Mouse (Mus musculus): Measurements from ENCODE around the gene Scn2a. TPM values are rescaled to one million over a fixed set of nuclear protein-coding genes. Genes with fewer than 3 reads are reported as not detected.
"Not testable (repeated sequence)": the region's sequence is repeated elsewhere in the genome, so short reads cannot be mapped to it uniquely, and the experiment has no call there.

Scn2a gene
- polyA plus RNA-seq, 1 experiment from 2014 or later, result 6.4 TPM

GRCm38 (mm10) chr2:65782442-65782841 lies 161.9 kb downstream of the Scn2a start:
- WGBS, result 80% methylated on average over 7 of the region's 7 CpGs
- Histone ChIP-seq H3K9ac (ENCODE audit: low read length) (no peak overlapping the region), H3K36me3 (ENCODE audit: control insufficient read depth, insufficient read depth, low read length) (no peaks in the 10 kb centered on the region), H3K27ac (ENCODE audit: low read depth, low read length) (no peak overlapping the region), H3K4me1 (replicated peaks; ENCODE audit: control insufficient read depth, insufficient read depth, low read length) (no peaks in the 10 kb centered on the region), H3K4me3 (ENCODE audit: low read depth, low read length) (no peak overlapping the region), H3K4me2 (ENCODE audit: low read depth, low read length, severe bottlenecking) (no peak overlapping the region), H3K27me3 (ENCODE audit: control insufficient read depth, insufficient read depth, low read length) (no peaks in the 10 kb centered on the region), H3K9me3 (ENCODE audit: control insufficient read depth, low read length) (no peaks in the 10 kb centered on the region)
- ATAC-seq (replicated peaks; ENCODE audit: low FRiP score), result no peak
- no peak for DNase-seq (ENCODE audit: low spot score)

- no peak overlapping the region for H3K4me3 ChIP-seq (ENCODE audit: low read depth, low read length)
- H3K27me3 ChIP-seq (ENCODE audit: control insufficient read depth, insufficient read depth, low read length), result no peaks in the 10 kb centered on the region
- no peak overlapping the region for H3K4me2 ChIP-seq (ENCODE audit: low read depth, low read length, severe bottlenecking)
- DNase-seq (ENCODE audit: low spot score) (no peak), ATAC-seq (replicated peaks; ENCODE audit: low FRiP score) (no peak)
- H3K9ac ChIP-seq (ENCODE audit: low read length), result no peak overlapping the region
- H3K27ac ChIP-seq (ENCODE audit: low read depth, low read length), result no peak overlapping the region
- WGBS, result 81% methylated on average over 2 of the region's 2 CpGs
- H3K36me3 ChIP-seq (ENCODE audit: control insufficient read depth, insufficient read depth, low read length), result no peaks in the 10 kb centered on the region
- H3K4me1 ChIP-seq (replicated peaks; ENCODE audit: control insufficient read depth, insufficient read depth, low read length), result no peaks in the 10 kb centered on the region
- H3K9me3 ChIP-seq (ENCODE audit: control insufficient read depth, low read length), result no peaks in the 10 kb centered on the region
Observed at GRCm38 (mm10) chr2:65783392-65783791, 162.8 kb downstream of the Scn2a start.

GRCm38 (mm10) chr2:65792516-65792915 lies 171.9 kb downstream of the Scn2a start:
- no peaks in the 10 kb centered on the region for H3K27me3 ChIP-seq (ENCODE audit: control insufficient read depth, insufficient read depth, low read length)
- no peak overlapping the region for H3K9ac ChIP-seq (ENCODE audit: low read length)
- H3K4me2 ChIP-seq (ENCODE audit: low read depth, low read length, severe bottlenecking), result no peak overlapping the region
- DNase-seq (ENCODE audit: low spot score) (no peak), ATAC-seq (replicated peaks; ENCODE audit: low FRiP score) (no peak)
- no peak overlapping the region for H3K27ac ChIP-seq (ENCODE audit: low read depth, low read length)
- no peaks in the 10 kb centered on the region for H3K36me3 ChIP-seq (ENCODE audit: control insufficient read depth, insufficient read depth, low read length)
- H3K4me1 ChIP-seq (replicated peaks; ENCODE audit: control insufficient read depth, insufficient read depth, low read length), result no peaks in the 10 kb centered on the region
- 34% methylated on average over 3 of the region's 3 CpGs for WGBS
- no peaks in the 10 kb centered on the region; the same call in 1 of the 2 replicates for H3K9me3 ChIP-seq (ENCODE audit: control insufficient read depth, low read length)
- H3K4me3 ChIP-seq (ENCODE audit: low read depth, low read length), result no peak overlapping the region

GRCm38 (mm10) chr2:65793593-65793992 lies 173.0 kb downstream of the Scn2a start:
- 93% methylated on average over 2 of the region's 2 CpGs for WGBS
- Histone ChIP-seq H3K27me3 (ENCODE audit: control insufficient read depth, insufficient read depth, low read length) (no peaks in the 10 kb centered on the region), H3K27ac (ENCODE audit: low read depth, low read length) (no peak overlapping the region), H3K4me1 (replicated peaks; ENCODE audit: control insufficient read depth, insufficient read depth, low read length) (no peaks in the 10 kb centered on the region), H3K4me2 (ENCODE audit: low read depth, low read length, severe bottlenecking) (no peak overlapping the region), H3K4me3 (ENCODE audit: low read depth, low read length) (no peak overlapping the region), H3K36me3 (ENCODE audit: control insufficient read depth, insufficient read depth, low read length) (no peaks in the 10 kb centered on the region), H3K9me3 (ENCODE audit: control insufficient read depth, low read length) (no peaks in the 10 kb centered on the region; the same call in 1 of the 2 replicates), H3K9ac (ENCODE audit: low read length) (no peak overlapping the region)
- DNase-seq (ENCODE audit: low spot score) (no peak), ATAC-seq (replicated peaks; ENCODE audit: low FRiP score) (no peak)

- Histone ChIP-seq H3K9ac (ENCODE audit: low read length) (no peak overlapping the region), H3K4me1 (replicated peaks; ENCODE audit: control insufficient read depth, insufficient read depth, low read length) (no peaks in the 10 kb centered on the region), H3K4me2 (ENCODE audit: low read depth, low read length, severe bottlenecking) (no peak overlapping the region), H3K9me3 (ENCODE audit: control insufficient read depth, low read length) (no peaks in the 10 kb centered on the region; the same call in 1 of the 2 replicates), H3K27me3 (ENCODE audit: control insufficient read depth, insufficient read depth, low read length) (no peaks in the 10 kb centered on the region), H3K27ac (ENCODE audit: low read depth, low read length) (no peak overlapping the region), H3K4me3 (ENCODE audit: low read depth, low read length) (no peak overlapping the region), H3K36me3 (ENCODE audit: control insufficient read depth, insufficient read depth, low read length) (no peaks in the 10 kb centered on the region)
- no peak for DNase-seq (ENCODE audit: low spot score)
- WGBS, result 92% methylated on average over 1 of the region's 1 CpGs
- ATAC-seq (replicated peaks; ENCODE audit: low FRiP score), result no peak
Observed at GRCm38 (mm10) chr2:65801054-65801709, 180.6 kb downstream of the Scn2a start.

- Histone ChIP-seq H3K4me1 (replicated peaks; ENCODE audit: control insufficient read depth, insufficient read depth, low read length) (no peaks in the 10 kb centered on the region), H3K9me3 (ENCODE audit: control insufficient read depth, low read length) (no peaks in the 10 kb centered on the region), H3K27ac (ENCODE audit: low read depth, low read length) (no peak overlapping the region), H3K27me3 (ENCODE audit: control insufficient read depth, insufficient read depth, low read length) (no peaks in the 10 kb centered on the region), H3K4me2 (ENCODE audit: low read depth, low read length, severe bottlenecking) (no peak overlapping the region), H3K36me3 (ENCODE audit: control insufficient read depth, insufficient read depth, low read length) (no peaks in the 10 kb centered on the region), H3K4me3 (ENCODE audit: low read depth, low read length) (no peak overlapping the region), H3K9ac (ENCODE audit: low read length) (no peak overlapping the region)
- 91% methylated on average over 6 of the region's 6 CpGs for WGBS
- no peak for ATAC-seq (replicated peaks; ENCODE audit: low FRiP score)
- DNase-seq (ENCODE audit: low spot score), result no peak
Observed at GRCm38 (mm10) chr2:65806556-65806955, 186.0 kb downstream of the Scn2a start.

GRCm38 (mm10) chr2:65811203-65811602 lies 190.6 kb downstream of the Scn2a start:
- not testable (repeated sequence) for DNase-seq (ENCODE audit: low spot score); ATAC-seq (replicated peaks; ENCODE audit: low FRiP score); H3K9me3 ChIP-seq (ENCODE audit: control insufficient read depth, low read length); H3K27ac ChIP-seq (ENCODE audit: low read depth, low read length); H3K4me2 ChIP-seq (ENCODE audit: low read depth, low read length, severe bottlenecking); H3K4me1 ChIP-seq (replicated peaks; ENCODE audit: control insufficient read depth, insufficient read depth, low read length); H3K4me3 ChIP-seq (ENCODE audit: low read depth, low read length); H3K36me3 ChIP-seq (ENCODE audit: control insufficient read depth, insufficient read depth, low read length); H3K9ac ChIP-seq (ENCODE audit: low read length); H3K27me3 ChIP-seq (ENCODE audit: control insufficient read depth, insufficient read depth, low read length)
- 93% methylated on average over 6 of the region's 6 CpGs for WGBS

Other genes with a start within 250 kb of the Scn2a start
- 19.2 and 19.8 TPM in 2 replicates for gene Scn3a, start 53.1 kb upstream of the Scn2a start, polyA plus RNA-seq (2014; fragmentation: Nextera tagmentation; extraction: Ambion mirVana)
- gene Csrnp3, start 225.0 kb downstream of the Scn2a start, polyA plus RNA-seq (2014; fragmentation: Nextera tagmentation; extraction: Ambion mirVana), result 13.4 and 14.5 TPM in 2 replicates